Mouse (Mus musculus) adrenal gland, postnatal 25 days (tissue): ENCODE measurements around the gene Gm7735. TPM values are rescaled to one million over a fixed set of nuclear protein-coding genes. Genes with fewer than 3 reads are reported as not detected.
"Not testable (repeated sequence)": the region's sequence is repeated elsewhere in the genome, so short reads cannot be mapped to it uniquely, and the experiment has no call there.

ENCODE experiments used
- DNase-seq: peaks from one replicate; pipeline ENCODE4 v3.0.0; 2021; ENCODE audit warnings: mixed read lengths
- long read RNA-seq: library from polyadenylated mRNA; stranded (forward); transcript quantifications from one replicate; pipeline ENCODE4 v2.0.0, GENCODE M21; 2021
- total RNA-seq: library from RNA; stranded (reverse); gene quantifications from 2 replicates; pipeline ENCODE4 v1.2.3, GENCODE M21; 2021

Gm7735 gene
- total RNA-seq: not detected in 2 replicates
- long read RNA-seq: 0 reads

DNA sequence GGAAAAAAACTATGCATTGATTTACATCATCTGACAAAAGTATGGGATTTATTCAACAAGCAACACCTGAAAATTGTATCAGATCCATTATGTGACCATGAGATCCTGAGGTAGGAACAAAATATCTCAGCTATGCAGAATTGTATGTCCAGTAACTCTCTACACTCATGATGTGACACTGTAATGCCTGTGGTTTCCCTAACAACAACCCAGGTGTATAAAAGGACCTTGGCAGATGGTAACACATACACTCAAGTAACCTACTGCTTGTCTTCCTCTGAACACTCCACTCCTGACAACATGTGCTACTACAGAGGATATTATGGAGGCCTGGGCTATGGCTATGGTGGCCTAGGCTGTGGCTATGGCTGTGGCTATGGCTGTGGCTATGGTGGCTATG is at the start of gene Gm7735:
Gm7735 (plus strand) TSS at position 301 of the 400 bp plus-strand sequence.
- not testable (repeated sequence) for DNase-seq

DNA sequence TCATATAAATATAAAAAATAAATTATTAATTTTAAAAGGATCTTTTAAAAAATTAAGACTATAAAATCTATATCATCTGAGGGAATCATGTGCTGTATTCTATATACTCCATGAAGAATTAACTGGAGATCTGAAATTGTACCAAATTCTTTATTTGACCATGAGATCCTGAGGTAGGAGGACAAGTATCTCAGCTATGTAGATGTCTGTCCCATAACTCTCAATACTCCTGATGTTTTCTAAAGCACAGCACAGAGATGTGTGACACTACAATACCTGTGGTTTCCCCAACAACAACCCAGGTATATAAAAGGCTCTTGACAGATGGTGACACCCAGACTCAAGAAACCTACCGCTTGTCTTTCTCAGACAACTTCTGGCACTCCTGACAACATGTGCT is 28.7 kb upstream of the Gm7735 start, which contains the start of gene Gm6358:
Gm6358 (plus strand) TSS at position 301 of the 400 bp plus-strand sequence.
- no peak for DNase-seq

DNA sequence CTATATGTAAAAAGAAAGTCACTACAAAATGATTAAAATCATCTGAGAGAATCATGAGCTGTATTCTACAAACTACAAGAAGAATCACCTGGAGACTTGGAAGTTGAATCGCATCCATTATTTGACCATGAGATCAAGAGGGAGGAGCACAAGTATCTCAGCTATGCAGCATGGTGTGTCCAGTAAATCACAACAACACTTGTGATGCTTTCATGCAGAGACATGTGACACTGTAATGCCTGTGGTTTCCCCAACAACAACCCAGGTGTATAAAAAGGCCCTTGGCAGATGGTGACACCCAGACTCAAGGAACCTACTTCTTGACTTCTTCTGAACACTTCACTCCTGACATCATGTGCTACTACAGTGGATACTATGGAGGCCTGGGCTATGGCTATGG is 18.5 kb upstream of the Gm7735 start, which contains the start of gene Gm10061:
Gm10061 (plus strand) TSS at position 301 of the 400 bp plus-strand sequence.
- DNase-seq: no peak

- no peak for DNase-seq
These were observed 11.6 kb upstream of the Gm7735 start, which contains the start of gene Gm9789 for GRCm38 (mm10) chr16:89157652-89158051. Gene Gm9789 (plus strand): TSS chr16:89157952.

DNA sequence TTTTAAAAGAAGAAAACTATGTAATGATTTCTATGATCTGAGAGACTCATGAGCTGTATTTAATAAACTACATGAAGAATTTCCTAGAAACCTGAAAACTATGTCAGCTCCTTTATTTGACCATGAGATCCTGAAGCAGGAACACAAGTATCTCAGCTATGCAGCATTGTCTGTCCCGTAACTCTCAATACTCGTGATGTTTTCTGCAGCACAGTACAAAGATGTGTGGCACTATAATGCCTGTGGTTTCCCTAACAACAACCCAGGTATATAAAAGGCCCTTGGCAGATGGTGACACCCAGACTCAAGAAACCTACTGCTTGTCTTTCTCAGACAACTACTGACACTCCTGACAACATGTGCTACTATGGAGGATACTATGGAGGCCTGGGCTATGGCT is 5.1 kb downstream of the Gm7735 start, which contains the start of gene 1110057P08Rik:
1110057P08Rik (plus strand) TSS at position 301 of the 400 bp plus-strand sequence.
- no peak for DNase-seq

GRCm38 (mm10) chr16:89188621-89189020 is 19.3 kb downstream of the Gm7735 start:
- no peak for DNase-seq

DNA sequence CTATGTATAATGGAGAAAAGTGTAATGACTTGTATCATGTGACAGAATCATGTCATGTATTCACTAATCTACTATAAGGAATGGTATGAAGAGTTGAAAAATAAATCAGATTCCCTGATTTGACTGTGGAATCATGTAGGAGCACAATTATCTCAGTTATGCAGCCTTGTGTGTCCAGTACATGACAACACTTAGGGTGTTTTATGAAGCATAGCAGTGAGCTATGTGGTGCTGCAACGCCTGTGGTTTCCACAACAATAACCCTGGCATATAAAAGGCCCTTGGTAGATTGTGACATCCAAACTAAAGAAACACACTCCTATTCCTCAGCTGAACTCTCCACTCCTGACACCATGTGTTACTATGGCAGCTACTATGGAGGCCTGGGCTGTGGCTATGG is 36.3 kb downstream of the Gm7735 start, which contains the start of gene Krtap20-2:
Krtap20-2 (plus strand) TSS at position 301 of the 400 bp plus-strand sequence.
- DNase-seq: no peak

Other genes with a start within 250 kb of the Gm7735 start
- not detected in 2 replicates for gene Krtap19-9b, start 237.2 kb upstream of the Gm7735 start, total RNA-seq
- not detected in 2 replicates for gene Krtap16-3, start 206.6 kb upstream of the Gm7735 start, total RNA-seq
- not detected in 2 replicates for gene Krtap22-2, start 158.7 kb upstream of the Gm7735 start, total RNA-seq
- not detected in 2 replicates for gene Gm10229, start 154.2 kb upstream of the Gm7735 start, total RNA-seq
- gene Krtap6-1, start 137.8 kb upstream of the Gm7735 start, total RNA-seq: not detected in 2 replicates
- not detected in 2 replicates for gene Gm10228, start 128.0 kb upstream of the Gm7735 start, total RNA-seq
- gene Krtap6-5, start 121.6 kb upstream of the Gm7735 start, total RNA-seq: not detected in 2 replicates
- not detected in 2 replicates for gene 1110025L11Rik, start 105.5 kb upstream of the Gm7735 start, total RNA-seq
- not detected in 2 replicates for gene Krtap6-3, start 85.5 kb upstream of the Gm7735 start, total RNA-seq
- not detected in 2 replicates for gene Gm6358, start 28.6 kb upstream of the Gm7735 start, total RNA-seq
- gene Gm10061, start 18.4 kb upstream of the Gm7735 start, total RNA-seq: not detected in 2 replicates
- not detected in 2 replicates for gene Gm9789, start 11.5 kb upstream of the Gm7735 start, total RNA-seq
- gene 1110057P08Rik, start 5.2 kb downstream of the Gm7735 start, total RNA-seq: not detected in 2 replicates
- gene Krtap20-2, start 36.4 kb downstream of the Gm7735 start, total RNA-seq: not detected in 2 replicates
- not detected in 2 replicates for gene Krtap21-1, start 234.4 kb downstream of the Gm7735 start, total RNA-seq